Mouse (Mus musculus) C2C12 (cell line): Measurements from ENCODE around the gene Rph3al.

Experiments
- CEBPB ChIP-seq: IDR thresholded peaks from one replicate; pipeline ENCODE4 v1.6.1; 2011; ENCODE audit warnings: low read depth, mild to moderate bottlenecking, control low read depth, moderate library complexity
- CTCF ChIP-seq: IDR thresholded peaks from one replicate; pipeline ENCODE4 v1.5.1; 2011; ENCODE audit not compliant: control insufficient read depth, insufficient read depth, insufficient read length
- FOSL1 ChIP-seq: IDR thresholded peaks from one replicate; pipeline ENCODE4 v1.8.0; 2011; ENCODE audit warnings: mild to moderate bottlenecking, low read length; ENCODE audit not compliant: poor library complexity, insufficient read depth, severe bottlenecking
- MAX ChIP-seq: IDR thresholded peaks from one replicate; pipeline ENCODE4 v1.6.1; 2011; ENCODE audit warnings: mild to moderate bottlenecking, control low read depth
- MYOD1 ChIP-seq: IDR thresholded peaks from one replicate; pipeline ENCODE4 v1.6.1; 2011; ENCODE audit warnings: low read depth; ENCODE audit not compliant: control insufficient read depth, insufficient read length
- MYOG ChIP-seq: IDR thresholded peaks from one replicate; pipeline ENCODE4 v1.6.1; 2011; ENCODE audit not compliant: control insufficient read depth, insufficient read length; ENCODE audit errors: extremely low read depth
- USF1 ChIP-seq: IDR thresholded peaks from one replicate; pipeline ENCODE4 v1.6.1; 2011; ENCODE audit warnings: low read depth, mild to moderate bottlenecking, control low read depth, moderate library complexity

DNA sequence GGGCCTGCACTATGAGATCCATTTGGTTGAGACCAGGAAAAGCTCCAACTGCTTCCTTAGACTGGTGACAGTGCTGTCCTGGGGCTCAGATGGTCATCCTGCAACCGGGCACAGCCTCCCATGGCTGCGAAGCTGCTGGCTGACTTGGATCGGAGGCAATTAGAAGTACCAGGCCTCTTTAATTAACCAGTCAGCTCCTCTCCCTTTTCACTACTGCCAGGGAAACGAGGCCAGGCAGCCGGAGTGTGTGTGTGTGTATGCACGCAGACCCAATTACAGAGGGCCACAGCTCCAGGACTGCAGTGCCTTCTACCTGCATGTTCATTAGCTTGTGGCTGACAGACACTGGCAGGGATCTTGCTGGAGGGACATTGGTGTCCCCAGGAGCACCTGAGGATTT, 36.9 kb downstream of the Rph3al start:
- TF ChIP-seq CTCF (no peak), FOSL1 (no peak), MAX (no peak), USF1 (no peak), CEBPB (no peak), MYOG (no peak), MYOD1 (no peak)
